Mouse (Mus musculus): ENCODE data around the gene Ripor2. TPM values are rescaled to one million over a fixed set of nuclear protein-coding genes. Genes with fewer than 3 reads are reported as not detected.

Ripor2 gene
- total RNA-seq (2021): 10 to 100 TPM; 76.0 to 81.4 TPM

DNA sequence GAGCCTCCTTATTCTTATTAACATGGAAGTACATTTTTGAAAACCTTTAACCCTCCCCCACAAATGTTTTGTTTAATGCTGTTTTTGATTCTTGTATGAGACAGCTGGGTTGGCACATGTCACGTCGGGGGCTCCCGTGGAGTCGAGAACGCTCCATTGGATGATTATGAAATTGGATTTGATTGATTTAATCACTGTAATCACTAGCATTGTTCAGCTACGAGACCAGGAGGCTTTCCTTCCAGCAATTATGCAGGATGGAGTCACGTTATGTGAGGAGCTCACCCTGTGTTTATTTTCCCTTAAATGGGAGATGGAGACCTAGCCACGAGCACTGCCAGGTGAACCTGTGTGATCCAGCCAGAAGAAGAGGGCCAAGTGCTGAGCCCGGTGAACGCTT is at the start of gene Ripor2:
Gene Ripor2, plus strand, starts transcription at position 357 of the 400 bp plus-strand sequence.
- no peak for DNase-seq (ENCODE audit: extremely low spot score in 1 of 2, low spot score in 1 of 2)

DNA sequence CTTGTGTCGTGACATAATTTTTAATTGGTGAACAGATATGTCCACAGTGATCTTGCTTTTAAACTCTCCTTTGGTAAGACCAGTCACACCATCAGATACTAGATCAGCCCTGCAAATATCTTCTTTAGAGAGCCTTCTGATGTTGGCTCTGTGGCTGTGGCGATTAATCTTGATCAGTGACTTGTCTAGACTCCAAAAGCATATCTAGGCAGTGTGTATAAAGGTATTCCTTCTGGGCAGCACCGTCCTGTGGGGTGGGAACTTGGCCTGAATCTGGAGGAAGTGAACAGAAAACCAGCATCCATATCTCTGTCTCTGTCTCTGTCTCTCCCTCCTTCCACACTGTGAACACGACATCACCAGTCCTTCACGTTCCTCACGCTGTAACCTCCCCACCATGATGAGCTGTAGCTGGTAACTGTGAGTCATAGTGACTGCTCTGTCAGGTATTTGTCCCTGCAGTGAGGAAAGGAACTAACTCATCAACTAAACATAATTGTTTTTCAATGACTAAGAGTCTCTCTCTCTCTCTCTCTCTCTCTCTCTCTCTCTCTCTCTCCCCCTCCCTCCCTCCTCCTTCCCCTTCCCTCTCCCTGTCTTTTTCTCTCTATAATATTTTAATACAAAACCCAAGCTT is 45.3 kb upstream of the Ripor2 start:
- DNase-seq (ENCODE audit: extremely low spot score in 1 of 2, low spot score in 1 of 2): no peak

DNA sequence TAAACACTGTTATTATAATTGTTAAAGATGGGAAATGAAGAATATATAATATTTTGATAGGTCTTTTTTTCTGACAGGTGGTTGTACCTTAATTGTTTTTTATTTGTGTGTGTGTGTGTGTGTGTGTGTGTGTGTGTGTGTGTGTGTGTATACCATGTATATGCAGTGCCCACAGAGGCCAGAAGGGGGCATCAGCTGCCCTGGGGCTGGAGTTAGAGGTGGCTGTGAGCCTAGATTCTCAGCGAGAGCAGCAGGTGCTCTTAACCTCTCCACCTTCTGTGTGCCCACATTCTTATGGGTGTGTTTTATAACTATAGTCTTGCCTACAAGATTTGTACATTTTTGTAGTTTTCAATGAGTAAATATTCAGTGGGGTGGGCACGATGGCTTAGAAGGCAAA is 44.0 kb upstream of the Ripor2 start:
- no peak for DNase-seq (ENCODE audit: extremely low spot score in 1 of 2, low spot score in 1 of 2)

DNA sequence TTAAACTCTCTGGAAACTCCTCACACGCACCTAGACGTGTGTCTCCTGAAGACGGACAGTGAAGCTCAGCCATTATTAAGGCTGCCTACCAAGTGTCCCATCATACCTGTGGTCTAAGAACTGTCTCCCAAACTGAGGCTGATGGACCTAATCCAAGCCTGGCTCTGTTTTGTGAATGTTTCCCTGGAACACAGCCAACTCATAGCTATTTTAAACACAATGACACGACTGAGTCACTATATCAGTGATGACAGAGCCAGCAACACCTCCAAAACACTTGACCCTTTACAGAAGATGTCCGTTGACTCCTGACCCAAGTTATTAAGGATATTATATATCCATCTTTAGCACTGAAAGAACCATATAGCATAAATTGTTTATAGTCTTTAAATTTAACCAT is 43.0 kb upstream of the Ripor2 start:
- DNase-seq (ENCODE audit: extremely low spot score in 1 of 2, low spot score in 1 of 2): no peak

DNA sequence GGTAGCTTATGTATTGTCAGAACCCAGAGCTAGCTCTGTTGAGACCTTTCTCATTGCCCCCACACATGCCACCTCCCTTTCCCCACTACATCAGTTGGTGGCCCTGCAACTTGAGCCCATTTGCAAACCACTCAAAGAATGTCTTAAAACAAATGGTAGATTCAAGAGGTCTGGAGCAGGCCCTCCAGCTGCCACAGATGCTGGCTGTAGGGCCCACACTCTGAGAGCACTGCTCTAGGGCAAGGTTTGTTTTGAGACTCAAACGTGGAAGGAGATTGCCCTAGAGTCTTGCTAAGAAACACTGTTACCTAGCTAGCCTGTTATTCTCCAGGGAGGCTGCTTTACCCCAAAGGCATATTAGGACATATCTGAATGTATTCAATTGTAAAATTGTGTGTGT is 36.3 kb upstream of the Ripor2 start:
- no peak for DNase-seq (ENCODE audit: extremely low spot score in 1 of 2, low spot score in 1 of 2)

DNA sequence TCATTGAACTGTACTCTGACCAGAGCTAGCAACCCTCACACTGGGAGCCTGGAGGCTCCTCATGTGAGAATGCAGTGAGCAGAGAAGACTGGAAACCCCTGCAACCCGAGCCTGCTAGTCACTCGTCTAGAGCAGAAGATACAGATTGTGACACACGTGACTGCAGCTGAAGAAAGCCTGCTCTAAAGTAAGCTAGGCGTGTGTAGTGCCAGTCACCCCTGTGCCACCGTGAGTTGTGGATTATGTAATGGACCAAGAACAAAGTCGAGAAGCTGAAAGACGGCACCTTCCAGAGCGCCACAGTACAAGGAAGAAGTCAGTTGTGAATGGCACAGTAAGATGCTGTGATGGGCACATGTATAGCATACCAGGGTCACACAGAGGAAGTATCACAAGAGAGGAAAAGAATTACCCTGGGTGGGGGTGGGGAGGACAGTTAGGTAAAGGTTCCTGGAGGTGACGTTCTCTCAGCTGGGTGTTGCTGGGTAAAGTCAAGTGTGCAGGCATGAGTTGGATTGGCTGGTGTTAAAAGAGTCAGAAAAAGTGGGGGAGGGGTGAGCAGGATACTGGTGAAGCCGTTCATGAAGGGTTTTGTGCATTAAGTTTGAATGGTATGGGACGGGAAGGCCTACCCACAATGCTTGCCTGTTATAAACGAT is 35.1 kb upstream of the Ripor2 start:
- DNase-seq (ENCODE audit: extremely low spot score in 1 of 2, low spot score in 1 of 2): no peak

DNA sequence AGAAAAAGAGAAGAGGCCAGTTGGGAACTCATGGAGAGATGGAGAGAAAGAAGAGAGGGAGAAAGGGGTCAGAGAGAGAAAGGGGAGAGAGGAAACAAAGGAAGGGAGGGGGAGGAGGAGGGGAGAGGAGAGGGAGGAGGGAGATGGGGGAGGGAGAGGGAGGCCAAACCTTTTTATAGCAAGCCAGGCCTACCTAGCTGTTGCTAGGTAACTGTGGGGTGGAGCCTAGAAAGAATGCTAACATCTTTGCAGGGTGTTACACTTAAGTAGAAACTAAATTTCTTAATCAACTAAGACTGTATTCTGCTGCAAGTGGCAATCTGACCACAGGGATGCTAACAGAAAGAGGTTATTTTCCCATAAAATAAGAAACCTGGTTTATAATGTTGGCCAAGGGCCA is 33.1 kb upstream of the Ripor2 start:
- DNase-seq (ENCODE audit: extremely low spot score in 1 of 2, low spot score in 1 of 2): no peak

DNA sequence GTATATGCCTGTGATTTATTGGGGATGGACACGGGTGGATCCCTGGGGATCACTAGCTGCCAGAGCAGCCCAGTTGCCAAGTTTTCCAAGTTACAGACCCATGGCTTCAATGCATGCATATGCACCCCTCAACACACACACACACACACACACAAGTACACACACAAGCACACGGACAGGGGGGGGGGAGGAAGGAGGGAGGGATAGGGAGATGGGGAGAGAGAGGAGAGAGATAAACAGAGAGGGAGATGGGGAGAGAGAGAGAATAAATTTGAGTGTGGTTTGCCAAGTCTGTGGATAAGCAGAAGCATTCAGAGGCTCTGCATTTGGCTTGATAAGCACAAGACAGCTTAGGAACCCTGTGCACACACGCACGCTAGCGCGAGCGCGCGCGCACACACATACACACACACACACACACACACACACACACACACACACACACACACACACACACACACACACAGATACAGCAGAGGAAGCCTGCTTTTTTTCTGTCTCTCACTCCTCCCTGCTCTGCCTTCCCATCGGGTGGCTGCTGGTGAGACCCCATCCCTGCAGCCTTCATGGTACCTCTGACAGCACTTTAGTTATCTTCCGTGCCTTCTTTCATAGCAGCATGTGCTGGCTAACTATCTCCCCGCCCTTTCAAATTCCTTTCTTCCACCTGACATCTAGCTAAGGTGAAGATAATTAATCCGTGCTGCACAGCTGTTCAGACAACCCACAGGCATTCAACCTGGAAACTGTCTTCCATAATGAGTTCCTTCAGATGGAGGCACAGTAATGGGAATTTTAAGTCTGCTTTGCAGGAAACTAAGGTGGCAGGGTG is 30.7 kb upstream of the Ripor2 start:
- no peak for DNase-seq (ENCODE audit: extremely low spot score in 1 of 2, low spot score in 1 of 2)

DNA sequence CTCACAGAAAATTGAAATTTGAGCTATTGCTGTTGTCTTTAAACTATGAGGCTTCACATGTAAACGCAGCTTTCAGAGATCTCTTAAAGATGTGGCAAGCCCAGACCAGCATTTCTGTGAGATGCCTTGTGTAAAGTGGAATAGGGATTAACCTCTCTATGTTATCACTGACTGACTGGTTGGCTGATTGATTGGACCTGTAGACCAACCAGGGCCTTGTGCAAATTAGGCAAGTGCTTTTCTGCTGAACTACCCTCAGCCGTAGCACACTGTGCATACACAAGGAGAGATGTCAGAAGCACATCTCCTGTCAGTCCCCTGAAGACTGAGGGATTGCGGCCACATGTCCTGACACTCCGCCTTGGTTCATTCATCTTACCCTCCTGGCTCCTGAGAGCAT is 29.9 kb upstream of the Ripor2 start:
- DNase-seq (ENCODE audit: extremely low spot score in 1 of 2, low spot score in 1 of 2): no peak

DNA sequence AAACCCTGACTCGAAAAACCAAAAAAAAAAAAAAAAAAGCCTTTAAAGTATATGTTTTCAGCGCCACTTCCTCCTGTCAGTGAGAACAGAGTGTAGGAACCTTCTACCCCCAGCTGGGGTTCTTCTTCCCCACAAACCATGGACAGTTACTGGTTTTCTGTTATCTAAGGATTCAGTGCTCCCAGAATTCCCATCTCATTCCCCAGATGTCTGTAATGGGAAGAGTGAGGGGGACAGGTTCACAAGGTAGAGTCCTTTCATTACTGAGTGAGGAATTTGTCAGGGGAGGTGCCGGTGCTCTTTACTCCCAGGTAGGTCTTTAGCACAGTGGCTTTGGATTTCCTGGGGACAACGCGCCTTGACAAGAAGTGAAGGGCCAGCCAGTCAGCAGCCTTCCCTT is 20.6 kb upstream of the Ripor2 start:
- DNase-seq (ENCODE audit: extremely low spot score in 1 of 2, low spot score in 1 of 2): no peak

DNA sequence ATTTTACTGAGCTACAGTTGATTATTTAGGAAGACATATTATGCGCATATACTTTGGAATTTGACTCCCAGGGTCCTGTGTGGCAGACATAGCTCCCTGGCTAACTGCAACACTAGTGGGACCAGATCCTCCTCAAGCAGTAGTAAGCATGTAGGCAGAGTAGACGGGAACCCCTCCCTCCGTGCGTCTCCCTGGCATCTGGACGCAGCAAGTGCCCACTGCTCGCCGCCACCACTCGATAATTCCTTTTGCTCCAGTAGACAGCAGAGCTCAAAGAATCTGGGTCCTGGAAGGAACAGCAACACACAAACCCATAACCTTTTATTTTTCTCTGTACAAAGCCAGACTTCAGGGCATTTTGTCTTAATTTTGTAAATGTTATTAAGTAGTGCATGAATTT is 17.3 kb upstream of the Ripor2 start:
- DNase-seq (ENCODE audit: extremely low spot score in 1 of 2, low spot score in 1 of 2): no peak

DNA sequence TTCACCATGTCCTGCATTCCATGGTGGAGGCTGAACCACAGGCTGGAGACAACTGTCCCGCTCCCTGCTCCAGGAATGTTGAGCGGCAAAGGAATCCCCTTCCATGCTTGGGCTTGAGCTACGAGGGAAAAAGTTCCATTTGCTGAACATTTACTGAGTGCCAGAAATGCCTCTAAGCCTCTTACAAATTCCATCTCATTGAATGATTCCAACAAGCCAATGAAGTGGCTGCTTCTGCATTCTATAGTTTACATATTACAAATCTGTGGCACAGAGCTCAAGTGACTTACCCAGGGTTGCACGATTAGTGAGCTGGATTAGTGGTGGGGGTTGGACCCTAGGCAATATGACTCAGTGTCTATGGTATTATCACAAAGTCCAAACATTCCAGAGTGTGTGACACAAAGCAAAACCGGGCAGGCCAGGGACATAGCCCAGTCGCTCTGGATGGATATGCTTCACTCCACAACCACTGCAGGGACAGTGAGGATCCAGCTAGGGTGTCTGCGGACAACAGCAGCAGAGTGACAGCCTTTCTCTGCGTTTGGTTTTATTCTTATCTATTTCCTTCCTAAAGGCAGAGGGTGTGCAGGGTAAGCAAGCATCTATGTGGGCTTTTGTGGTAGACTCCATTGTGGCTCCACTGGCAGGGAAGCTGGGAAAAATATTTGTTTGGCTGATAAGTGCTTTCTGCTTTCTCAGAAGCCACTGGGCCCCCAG is 16.6 kb upstream of the Ripor2 start:
- DNase-seq (ENCODE audit: extremely low spot score in 1 of 2, low spot score in 1 of 2): no peak

DNA sequence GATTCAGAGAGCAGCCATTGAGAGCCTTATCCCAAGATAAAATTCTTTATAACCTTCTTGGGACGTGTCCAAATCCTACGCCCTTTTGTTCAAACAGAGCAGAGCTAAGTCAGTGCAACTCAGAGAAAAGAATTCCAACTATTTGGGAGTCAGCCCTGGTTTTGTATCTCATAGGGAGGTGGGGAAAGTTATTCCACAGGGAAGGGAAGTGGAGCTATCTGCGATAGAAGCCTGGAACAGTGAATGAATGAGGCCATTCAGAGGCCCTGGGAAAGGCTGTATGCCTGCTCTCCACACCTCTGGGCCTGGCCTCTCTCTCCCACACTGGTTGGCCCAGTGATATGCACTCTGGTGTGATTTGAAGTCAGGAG is 16.1 kb upstream of the Ripor2 start:
- DNase-seq (ENCODE audit: extremely low spot score in 1 of 2, low spot score in 1 of 2): no peak

DNA sequence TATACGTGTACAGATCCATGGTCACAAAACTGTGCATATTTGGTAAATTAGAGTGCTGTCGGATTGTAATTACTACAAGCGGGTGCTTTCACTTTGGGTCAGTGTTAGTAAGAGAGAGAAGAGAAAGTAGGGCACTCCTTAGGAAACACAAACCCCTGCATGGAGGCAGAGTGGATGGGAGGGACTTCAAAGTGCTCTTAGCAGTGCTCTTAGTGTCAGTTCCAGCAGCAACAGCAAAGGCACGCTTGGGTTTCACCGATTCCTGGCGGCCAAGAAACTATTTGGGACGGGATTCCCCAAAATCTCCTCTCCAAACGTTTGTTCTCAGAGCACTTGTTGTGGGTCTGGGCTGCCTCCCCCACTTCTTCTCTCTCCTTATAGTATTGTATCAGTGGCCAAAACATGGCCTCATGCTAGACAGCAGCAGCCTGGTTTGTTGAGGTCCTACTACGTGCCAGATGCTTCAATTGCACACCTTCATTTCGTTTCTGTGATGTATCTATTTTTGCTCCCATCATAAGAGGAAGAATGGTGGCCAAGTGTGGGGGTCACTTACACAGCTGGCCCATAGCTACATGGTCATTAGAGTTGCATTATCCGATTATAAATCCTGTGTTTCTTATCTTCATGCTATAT is 14.7 kb upstream of the Ripor2 start:
- no peak for DNase-seq (ENCODE audit: extremely low spot score in 1 of 2, low spot score in 1 of 2)

DNA sequence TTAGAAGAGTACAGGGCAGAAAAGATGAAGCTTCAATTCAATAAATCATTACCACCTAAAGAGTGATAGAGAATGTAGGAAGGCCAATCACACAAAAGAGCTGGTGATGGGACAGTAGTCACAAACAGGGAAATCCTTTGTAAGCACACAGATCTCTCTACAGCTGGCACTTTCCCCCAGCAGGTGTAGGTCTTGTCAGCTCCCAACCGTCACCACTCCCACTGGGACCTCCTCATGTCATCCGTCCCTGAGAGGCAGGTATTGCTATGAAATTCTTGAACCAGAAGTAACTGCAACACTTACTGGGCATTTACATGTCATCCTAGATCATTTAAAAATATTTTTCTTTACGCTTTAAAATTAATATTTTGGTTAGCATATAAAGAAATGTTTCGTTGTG is 12.9 kb upstream of the Ripor2 start:
- no peak for DNase-seq (ENCODE audit: extremely low spot score in 1 of 2, low spot score in 1 of 2)

DNA sequence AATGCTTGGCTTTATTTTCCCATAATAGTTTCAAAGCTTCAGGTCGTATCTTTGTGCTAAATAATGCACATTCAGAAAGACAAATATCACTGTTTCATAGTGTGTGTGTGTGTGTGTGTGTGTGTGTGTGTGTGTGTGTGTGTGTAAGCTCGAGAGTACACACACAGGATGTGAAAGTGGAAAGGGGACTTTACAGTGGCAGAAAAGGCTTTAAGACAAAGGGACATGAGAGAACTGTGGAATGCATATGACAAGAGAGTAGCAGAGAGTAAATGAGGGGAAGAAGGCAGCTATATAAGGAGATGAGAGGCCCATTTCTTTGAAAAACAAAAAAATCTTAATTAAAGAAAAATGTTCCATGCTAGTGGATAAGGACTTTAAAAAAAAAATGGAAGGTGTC is 11.3 kb upstream of the Ripor2 start:
- no peak for DNase-seq (ENCODE audit: extremely low spot score in 1 of 2, low spot score in 1 of 2)

DNA sequence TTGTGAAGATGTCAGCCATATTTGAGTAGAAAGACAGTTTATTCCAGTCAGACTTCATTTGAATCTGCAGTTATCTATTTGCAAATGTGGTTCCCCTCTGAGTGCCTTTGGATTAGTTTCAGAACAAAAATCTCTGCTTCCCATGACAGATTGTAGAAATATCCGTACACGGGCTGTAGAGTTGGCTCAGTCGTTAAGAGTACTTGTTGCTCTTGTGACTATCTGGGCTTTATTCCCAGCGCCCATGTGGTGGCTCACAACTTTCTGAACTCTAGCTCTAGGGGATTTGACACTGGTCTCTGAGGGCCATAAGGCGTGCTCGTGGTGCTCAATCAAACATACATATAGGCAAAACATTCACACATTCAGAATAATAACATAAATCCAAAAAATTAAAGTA is 10.1 kb upstream of the Ripor2 start:
- no peak for DNase-seq (ENCODE audit: extremely low spot score in 1 of 2, low spot score in 1 of 2)

DNA sequence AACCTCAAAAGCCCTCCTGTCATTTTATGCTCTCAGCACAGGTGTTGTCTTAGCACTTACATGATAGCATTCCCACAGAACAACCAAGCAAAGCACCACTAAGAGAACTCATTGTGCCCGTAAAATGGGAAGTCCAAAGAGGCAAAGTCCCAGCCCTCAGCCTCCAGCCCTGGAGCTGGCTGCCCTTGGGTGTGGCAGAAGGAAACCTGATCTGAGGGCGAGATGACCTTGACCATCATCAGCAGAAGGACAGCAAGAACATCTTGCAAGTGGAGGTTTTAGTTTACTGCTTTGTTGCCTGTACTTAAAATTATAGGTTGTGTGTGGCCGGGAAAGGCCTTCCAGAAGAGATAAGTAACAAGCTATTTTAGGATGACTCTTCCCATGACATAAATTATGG is 6.9 kb upstream of the Ripor2 start:
- DNase-seq (ENCODE audit: extremely low spot score in 1 of 2, low spot score in 1 of 2): no peak

DNA sequence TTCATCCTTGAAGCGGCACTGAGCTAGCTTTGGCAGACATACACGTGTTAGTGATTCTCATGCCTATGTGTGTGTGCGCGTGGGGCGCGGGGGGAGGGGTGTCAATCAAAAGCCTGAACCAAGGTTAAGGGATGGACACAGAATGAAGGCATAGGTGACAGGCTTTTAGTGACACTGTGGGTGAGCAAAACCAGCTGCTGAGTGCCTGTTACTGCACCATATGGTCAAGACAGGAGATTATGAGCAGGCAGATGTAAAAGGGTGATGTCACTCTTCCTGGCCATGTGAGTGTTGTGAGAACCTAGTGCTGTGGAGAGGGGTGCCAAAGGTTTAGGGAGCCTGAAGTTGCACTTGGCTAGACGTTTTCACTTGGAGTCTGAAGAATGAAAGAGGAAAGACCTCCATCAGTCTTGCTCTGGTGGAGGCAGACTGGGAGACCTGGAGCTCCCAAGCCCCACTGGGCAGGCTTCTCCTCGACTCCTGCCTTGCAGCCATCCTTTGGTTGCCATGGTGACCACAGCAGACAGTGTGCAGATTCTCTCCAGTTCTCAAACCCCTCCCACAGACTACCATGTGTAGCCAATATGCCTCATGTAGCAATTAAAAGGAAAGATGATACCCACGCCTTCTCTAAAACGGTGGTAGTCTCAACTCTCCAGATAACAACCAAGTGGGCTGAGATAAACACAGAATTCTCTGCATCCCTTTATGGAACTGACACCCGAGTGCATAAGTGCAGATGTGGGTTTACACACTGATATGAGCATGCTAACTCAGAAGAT is 5.5 kb upstream of the Ripor2 start:
- DNase-seq (ENCODE audit: extremely low spot score in 1 of 2, low spot score in 1 of 2): peak; percentile 40 to 54

DNA sequence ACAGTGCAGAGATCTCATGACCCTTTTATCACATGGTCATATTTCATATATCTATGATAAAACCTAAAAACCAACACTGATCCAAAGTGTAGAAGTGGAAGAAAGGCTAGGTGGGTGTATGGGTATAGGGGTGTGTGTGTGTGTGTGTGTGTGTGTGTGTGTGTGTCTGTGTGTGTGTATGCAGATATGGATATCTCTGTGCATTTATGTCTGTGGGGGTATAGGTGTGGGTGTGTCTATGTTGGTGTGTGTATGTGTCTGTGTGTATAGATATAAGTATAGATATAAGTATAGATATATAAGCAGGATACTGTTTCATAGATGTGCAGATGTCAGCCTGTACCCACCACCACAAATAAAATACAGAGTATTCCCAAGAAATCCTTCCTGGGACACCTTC is 3.7 kb upstream of the Ripor2 start:
- no peak for DNase-seq (ENCODE audit: extremely low spot score in 1 of 2, low spot score in 1 of 2)

All from layer of hippocampus, postnatal 25 days (tissue).